Mouse (Mus musculus) forebrain, embryonic 15.5 days (tissue): ENCODE measurements around the gene Fn3k. TPM values are rescaled to one million over a fixed set of nuclear protein-coding genes. Genes with fewer than 3 reads are reported as not detected.

Experiments used
- ATAC-seq: fragments of 200-750 bp; cut with Nextera tagmentation; replicated peaks from 2 replicates; pipeline ENCODE4 v1.8.0; 2017; ENCODE audit warnings: mild to moderate bottlenecking, moderate TSS enrichment, moderate library complexity
- H3K27ac ChIP-seq: fragments of 300-500 bp; sonication (generic); replicated peaks from 2 replicates; pipeline ENCODE4 v1.5.1; 2015; ENCODE audit warnings: mild to moderate bottlenecking, inconsistent platforms
- H3K27me3 ChIP-seq: fragments of 300-500 bp; sonication (generic); 2 replicates; pipeline ENCODE4 v1.6.1; 2015; ENCODE audit warnings: inconsistent platforms
- H3K36me3 ChIP-seq: fragments of 300-500 bp; sonication (generic); 2 replicates; pipeline ENCODE4 v1.6.1; 2015; ENCODE audit warnings: mild to moderate bottlenecking, inconsistent platforms
- H3K4me1 ChIP-seq: fragments of 300-500 bp; sonication (generic); 2 replicates; pipeline ENCODE4 v1.6.1; 2015; ENCODE audit warnings: inconsistent platforms
- H3K4me2 ChIP-seq: fragments of 300-500 bp; sonication (generic); replicated peaks from 2 replicates; pipeline ENCODE4 v1.6.1; 2015; ENCODE audit warnings: mild to moderate bottlenecking, inconsistent platforms
- H3K4me3 ChIP-seq: fragments of 300-500 bp; sonication (generic); 2 replicates; pipeline ENCODE4 v1.5.1; 2015; ENCODE audit warnings: mild to moderate bottlenecking, inconsistent platforms
- H3K9ac ChIP-seq: fragments of 300-500 bp; sonication (generic); replicated peaks from 2 replicates; pipeline ENCODE4 v1.6.1; 2015; ENCODE audit warnings: mild to moderate bottlenecking, inconsistent platforms
- H3K9me3 ChIP-seq: fragments of 300-500 bp; sonication (generic); 2 replicates; pipeline ENCODE4 v1.6.1; 2016; ENCODE audit warnings: inconsistent platforms
- WGBS: fragments of 180-500 bp; shearing (Covaris S2); methylation state at CpG from one replicate; pipeline ENCODE4 v1.1.7; 2015; ENCODE audit warnings: mixed read lengths; 5-methylcytosine and 5-hydroxymethylcytosine counted together
- microRNA-seq: library from miRNA; unstranded; fragments of <30 nt; microRNA quantifications from one replicate; pipeline ENCODE4, GENCODE M21; 2016
- polyA plus RNA-seq: library from polyadenylated mRNA; unstranded; fragments of >200 nt; fragmentation: Nextera tagmentation; extraction: Ambion mirVana; gene quantifications from 2 replicates; pipeline ENCODE4 v1.2.1, GENCODE M21; 2015

Gene Fn3k
- polyA plus RNA-seq, 1 experiment from 2014 or later = 3.0 TPM

- no peaks in the 10 kb centered on the region for H3K27me3 ChIP-seq
- no peak overlapping the region for H3K27ac ChIP-seq
- H3K9me3 ChIP-seq = no peaks in the 10 kb centered on the region
- H3K36me3 ChIP-seq = peaks cover 19% of the 10 kb centered on the region; the same call in 1 of the 2 replicates
- no peak overlapping the region for H3K4me3 ChIP-seq
- H3K4me2 ChIP-seq = no peak overlapping the region
- no peak for ATAC-seq
- WGBS = 77% methylated on average over 3 of the region's 3 CpGs
- no peak overlapping the region for H3K9ac ChIP-seq
- H3K4me1 ChIP-seq = no peaks in the 10 kb centered on the region
These were observed 40.1 kb downstream of the Fn3k start for GRCm38 (mm10) chr11:121474831-121475230.

- ATAC-seq = peak; percentile 38; the same call in 1 of the 2 replicates
- no peaks in the 10 kb centered on the region for H3K9me3 ChIP-seq
- no peak overlapping the region for H3K4me3 ChIP-seq
- WGBS = 37% methylated on average over 9 of the region's 9 CpGs
- no peaks in the 10 kb centered on the region for H3K27me3 ChIP-seq
- no peak overlapping the region for H3K27ac ChIP-seq
- no peaks in the 10 kb centered on the region for H3K4me1 ChIP-seq
- no peak overlapping the region for H3K4me2 ChIP-seq
- H3K36me3 ChIP-seq = peaks cover 19% of the 10 kb centered on the region; the same call in 1 of the 2 replicates
- no peak overlapping the region for H3K9ac ChIP-seq
These were observed 41.1 kb downstream of the Fn3k start for GRCm38 (mm10) chr11:121475699-121476415.

- peaks cover 25% of the 10 kb centered on the region; the same call in 1 of the 2 replicates for H3K36me3 ChIP-seq
- no peaks in the 10 kb centered on the region for H3K27me3 ChIP-seq
- H3K9ac ChIP-seq = no peak overlapping the region
- H3K4me1 ChIP-seq = no peaks in the 10 kb centered on the region
- WGBS = 92% methylated on average over 15 of the region's 15 CpGs
- H3K27ac ChIP-seq = no peak overlapping the region
- no peak overlapping the region for H3K4me3 ChIP-seq
- H3K4me2 ChIP-seq = no peak overlapping the region
- H3K9me3 ChIP-seq = no peaks in the 10 kb centered on the region
- ATAC-seq = no peak
These were observed 44.9 kb downstream of the Fn3k start for GRCm38 (mm10) chr11:121479476-121480203.

- Histone ChIP-seq H3K9me3 (no peaks in the 10 kb centered on the region), H3K9ac (no peak overlapping the region), H3K4me2 (no peak overlapping the region), H3K36me3 (peaks cover 24% of the 10 kb centered on the region; the same call in 1 of the 2 replicates), H3K4me1 (no peaks in the 10 kb centered on the region), H3K27ac (no peak overlapping the region), H3K27me3 (no peaks in the 10 kb centered on the region), H3K4me3 (no peak overlapping the region)
- 88% methylated on average over 2 of the region's 2 CpGs for WGBS
- ATAC-seq = no peak
These were observed 46.4 kb downstream of the Fn3k start for GRCm38 (mm10) chr11:121481129-121481528.

- Histone ChIP-seq H3K4me3 (no peak overlapping the region), H3K9ac (no peak overlapping the region), H3K27ac (no peak overlapping the region), H3K4me1 (no peaks in the 10 kb centered on the region), H3K27me3 (no peaks in the 10 kb centered on the region), H3K4me2 (no peak overlapping the region), H3K9me3 (no peaks in the 10 kb centered on the region), H3K36me3 (peaks cover 9% of the 10 kb centered on the region; the same call in 1 of the 2 replicates)
- 90% methylated on average over 9 of the region's 9 CpGs for WGBS
- ATAC-seq = no peak
These were observed 51.2 kb downstream of the Fn3k start for GRCm38 (mm10) chr11:121485882-121486281.

- ATAC-seq = no peak
These were observed 55.9 kb downstream of the Fn3k start for GRCm38 (mm10) chr11:121490651-121491050.

More at GRCm38 (mm10) chr11:121490651-121491050, 55.9 kb downstream of the Fn3k start:
- Histone ChIP-seq H3K27ac (no peak overlapping the region), H3K36me3 (peaks cover 10% of the 10 kb centered on the region), H3K4me3 (no peak overlapping the region), H3K4me2 (no peak overlapping the region), H3K4me1 (no peaks in the 10 kb centered on the region), H3K9me3 (no peaks in the 10 kb centered on the region), H3K27me3 (no peaks in the 10 kb centered on the region), H3K9ac (no peak overlapping the region)

Small RNA genes within 50 kb of the gene (microRNA-seq; reads per million reads assigned to microRNA genes)
- not detected for gene Mir7236

Other genes with a start within 250 kb of the Fn3k start
- 14.3 and 17.1 TPM in 2 replicates for gene Hexdc, start 230.5 kb upstream of the Fn3k start, polyA plus RNA-seq
- 14.4 and 16.7 TPM in 2 replicates for gene Ogfod3, start 230.2 kb upstream of the Fn3k start, polyA plus RNA-seq
- 40.4 and 44.3 TPM in 2 replicates for gene Cybc1, start 205.6 kb upstream of the Fn3k start, polyA plus RNA-seq
- 86.4 and 106 TPM in 2 replicates for gene Narf, start 197.7 kb upstream of the Fn3k start, polyA plus RNA-seq
- 14.2 and 14.6 TPM in 2 replicates for gene Foxk2, start 174.9 kb upstream of the Fn3k start, polyA plus RNA-seq
- gene Wdr45b, start 80.5 kb upstream of the Fn3k start, polyA plus RNA-seq = 86.2 and 87.0 TPM in 2 replicates
- 6.7 and 7.8 TPM in 2 replicates for gene Rab40b, start 46.7 kb upstream of the Fn3k start, polyA plus RNA-seq
- gene Fn3krp, start 13.5 kb upstream of the Fn3k start, polyA plus RNA-seq = 9.0 and 11.1 TPM in 2 replicates
- 54.1 and 55.2 TPM in 2 replicates for gene Tbcd, start 17.0 kb downstream of the Fn3k start, polyA plus RNA-seq
- 0.41 and 0.45 TPM in 2 replicates for gene Zfp750, start 84.4 kb downstream of the Fn3k start, polyA plus RNA-seq
- 6.5 and 7.0 TPM in 2 replicates for gene B3gntl1, start 238.2 kb downstream of the Fn3k start, polyA plus RNA-seq